Mouse (Mus musculus) intestine, postnatal 0 days (tissue): Measurements from ENCODE around the gene Aip. TPM values are rescaled to one million over a fixed set of nuclear protein-coding genes. Genes with fewer than 3 reads are reported as not detected.

Source experiments
- ATAC-seq: fragments of 200-750 bp; cut with Nextera tagmentation; 2 replicates; pipeline ENCODE4 v1.8.0; 2017; ENCODE audit warnings: mild to moderate bottlenecking, moderate TSS enrichment, moderate library complexity
- H3K27ac ChIP-seq: fragments of 300-500 bp; sonication (generic); 2 replicates; pipeline ENCODE4 v1.5.1; 2014; ENCODE audit warnings: mild to moderate bottlenecking, low read depth, low read length, moderate library complexity
- H3K27me3 ChIP-seq: fragments of 300-500 bp; sonication (generic); replicated peaks from 2 replicates; pipeline ENCODE4 v1.6.1; 2014; ENCODE audit warnings: low read length, mixed read lengths; ENCODE audit not compliant: control insufficient read depth, insufficient read depth
- H3K36me3 ChIP-seq: fragments of 300-500 bp; sonication (generic); 2 replicates; pipeline ENCODE4 v1.6.1; 2014; ENCODE audit warnings: mild to moderate bottlenecking, moderate library complexity; ENCODE audit not compliant: control insufficient read depth, insufficient read depth
- H3K4me1 ChIP-seq: fragments of 300-500 bp; sonication (generic); replicated peaks from 2 replicates; pipeline ENCODE4 v1.6.1; 2014; ENCODE audit warnings: antibody characterized with exemption, low read length, mixed read lengths; ENCODE audit not compliant: control insufficient read depth, insufficient read depth
- H3K4me2 ChIP-seq: fragments of 300-500 bp; sonication (generic); replicated peaks from 2 replicates; pipeline ENCODE4 v1.6.1; 2014; ENCODE audit warnings: low read depth, mild to moderate bottlenecking, moderate library complexity
- H3K4me3 ChIP-seq: fragments of 300-500 bp; sonication (generic); 2 replicates; pipeline ENCODE4 v1.5.1; 2014; ENCODE audit warnings: low read depth, low read length
- H3K9ac ChIP-seq: fragments of 300-500 bp; sonication (generic); 2 replicates; pipeline ENCODE4 v1.6.1; 2014; ENCODE audit warnings: mild to moderate bottlenecking, low read depth, low read length
- H3K9me3 ChIP-seq: fragments of 300-500 bp; sonication (generic); 2 replicates; pipeline ENCODE4 v1.6.1; 2016; ENCODE audit warnings: mixed run types; ENCODE audit not compliant: control insufficient read depth
- CTCF ChIP-seq: sonication (generic); IDR thresholded peaks from 2 replicates; pipeline ENCODE4 v1.5.1; 2016; ENCODE audit warnings: low read depth, mild to moderate bottlenecking, control low read depth, antibody characterized with exemption, moderate library complexity
- WGBS: fragments of 180-500 bp; shearing (Covaris S2); extraction: QIAGEN DNeasy Blood & Tissue Kit; methylation state at CpG from one replicate; pipeline ENCODE4 v1.1.7; 2014; 5-methylcytosine and 5-hydroxymethylcytosine counted together
- polyA plus RNA-seq: library from polyadenylated mRNA; unstranded; fragments of >200 nt; fragmentation: Nextera tagmentation; extraction: Ambion mirVana; gene quantifications from 2 replicates; pipeline ENCODE4 v1.2.1, GENCODE M21; 2015

The Aip gene
- polyA plus RNA-seq, 1 experiment from 2014 or later: 42.0 TPM

DNA sequence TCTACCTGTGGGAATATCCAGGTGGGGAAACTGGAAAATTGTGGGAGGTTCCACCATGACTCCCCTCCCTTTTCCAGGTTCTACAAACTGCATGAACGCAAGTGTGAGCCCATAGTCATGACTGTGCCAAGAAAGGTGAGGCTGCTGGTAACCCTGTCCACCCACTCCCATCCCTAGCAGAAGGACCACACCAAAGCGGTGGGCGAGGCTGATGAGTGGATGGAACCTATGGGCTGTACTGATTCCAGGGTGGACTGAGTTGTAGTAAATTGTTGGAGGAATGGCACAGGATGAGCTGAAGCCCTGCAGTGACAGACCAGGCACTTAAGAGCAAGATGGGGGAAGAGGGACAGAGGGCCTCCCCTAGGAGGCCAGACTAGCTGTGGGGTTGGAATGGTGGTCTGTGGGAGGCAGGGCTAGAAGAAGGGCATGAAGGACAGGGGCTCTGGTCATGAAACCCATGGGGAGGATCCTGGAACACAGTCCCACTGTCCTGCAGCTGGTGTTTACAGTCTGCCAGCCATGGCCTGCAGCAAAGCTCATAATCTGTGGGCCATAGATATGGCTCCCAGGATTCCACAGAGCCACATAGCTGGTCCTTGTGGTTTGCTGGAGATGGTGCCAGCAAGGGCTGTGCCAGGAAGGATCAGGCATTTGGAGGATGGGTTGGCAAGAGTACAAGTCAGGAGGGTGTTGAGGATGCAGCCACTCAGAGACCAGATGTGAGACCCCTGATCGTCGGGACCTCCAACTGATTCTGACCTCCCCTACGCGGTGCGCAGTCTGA lies 27.0 kb upstream of the Aip start:
- TF ChIP-seq CTCF: no peak
- no peaks in the 10 kb centered on the region for H3K9me3 ChIP-seq
- H3K4me1 ChIP-seq: peaks cover 9% of the 10 kb centered on the region; the same call in 1 of the 2 replicates
- H3K9ac ChIP-seq: no peak overlapping the region
- 91% methylated on average over 8 of the region's 8 CpGs for WGBS
- H3K27me3 ChIP-seq: no peaks in the 10 kb centered on the region
- ATAC-seq: no peak
- no peak overlapping the region for H3K4me3 ChIP-seq
- no peak overlapping the region for H3K4me2 ChIP-seq
- H3K36me3 ChIP-seq: peaks cover 61% of the 10 kb centered on the region
- no peak overlapping the region for H3K27ac ChIP-seq

DNA sequence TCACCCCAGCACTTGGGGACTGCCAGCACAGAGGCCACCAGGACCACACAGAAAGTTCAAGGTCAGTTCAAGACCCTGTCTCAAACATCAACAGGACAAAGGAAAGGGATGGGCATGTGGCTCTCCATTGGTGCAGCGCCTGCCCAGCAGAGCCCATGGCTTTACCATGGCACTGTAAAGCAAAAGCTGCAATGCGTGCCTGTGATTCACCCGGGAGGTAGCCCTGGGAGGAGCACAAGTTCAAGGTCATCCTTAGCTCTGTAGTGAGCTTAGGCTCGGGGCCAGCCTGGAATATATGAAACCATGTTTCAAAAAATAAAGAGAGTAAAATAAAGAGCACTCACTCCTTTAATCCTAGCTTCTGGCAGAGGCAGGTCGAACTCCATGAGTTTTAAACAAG lies 26.2 kb upstream of the Aip start:
- Histone ChIP-seq H3K27me3 (no peaks in the 10 kb centered on the region), H3K4me1 (peaks cover 9% of the 10 kb centered on the region; the same call in 1 of the 2 replicates), H3K4me2 (no peak overlapping the region), H3K9me3 (no peaks in the 10 kb centered on the region), H3K4me3 (no peak overlapping the region), H3K9ac (no peak overlapping the region), H3K36me3 (peaks cover 60% of the 10 kb centered on the region), H3K27ac (no peak overlapping the region)
- WGBS: 83% methylated on average over 5 of the region's 5 CpGs
- no peak for TF ChIP-seq CTCF
- no peak for ATAC-seq

DNA sequence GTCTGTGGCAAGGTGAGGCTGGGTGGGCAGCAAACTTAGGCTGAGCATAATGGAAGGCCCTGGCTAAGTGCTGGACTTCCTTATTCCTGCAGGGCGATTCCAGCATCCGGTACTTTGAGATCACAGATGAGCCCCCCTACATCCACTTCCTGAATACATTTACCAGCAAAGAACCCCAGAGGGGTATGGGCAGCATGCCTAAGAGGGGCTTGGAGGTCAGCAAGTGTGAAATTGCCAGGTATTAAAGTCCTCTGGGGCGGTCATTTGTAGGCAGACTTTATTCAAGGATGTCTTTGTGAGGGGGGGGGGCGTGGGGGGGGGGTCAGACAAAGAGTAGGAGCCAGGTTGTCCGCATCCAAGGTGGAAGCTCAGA lies 25.8 kb upstream of the Aip start:
- H3K9ac ChIP-seq: no peak overlapping the region
- no peak overlapping the region for H3K4me3 ChIP-seq
- no peaks in the 10 kb centered on the region for H3K9me3 ChIP-seq
- H3K36me3 ChIP-seq: peaks cover 56% of the 10 kb centered on the region
- no peaks in the 10 kb centered on the region for H3K27me3 ChIP-seq
- no peak overlapping the region for H3K4me2 ChIP-seq
- H3K27ac ChIP-seq: no peak overlapping the region
- peaks cover 9% of the 10 kb centered on the region; the same call in 1 of the 2 replicates for H3K4me1 ChIP-seq
- TF ChIP-seq CTCF: no peak
- ATAC-seq: no peak
- WGBS: 71% methylated on average over 5 of the region's 5 CpGs

DNA sequence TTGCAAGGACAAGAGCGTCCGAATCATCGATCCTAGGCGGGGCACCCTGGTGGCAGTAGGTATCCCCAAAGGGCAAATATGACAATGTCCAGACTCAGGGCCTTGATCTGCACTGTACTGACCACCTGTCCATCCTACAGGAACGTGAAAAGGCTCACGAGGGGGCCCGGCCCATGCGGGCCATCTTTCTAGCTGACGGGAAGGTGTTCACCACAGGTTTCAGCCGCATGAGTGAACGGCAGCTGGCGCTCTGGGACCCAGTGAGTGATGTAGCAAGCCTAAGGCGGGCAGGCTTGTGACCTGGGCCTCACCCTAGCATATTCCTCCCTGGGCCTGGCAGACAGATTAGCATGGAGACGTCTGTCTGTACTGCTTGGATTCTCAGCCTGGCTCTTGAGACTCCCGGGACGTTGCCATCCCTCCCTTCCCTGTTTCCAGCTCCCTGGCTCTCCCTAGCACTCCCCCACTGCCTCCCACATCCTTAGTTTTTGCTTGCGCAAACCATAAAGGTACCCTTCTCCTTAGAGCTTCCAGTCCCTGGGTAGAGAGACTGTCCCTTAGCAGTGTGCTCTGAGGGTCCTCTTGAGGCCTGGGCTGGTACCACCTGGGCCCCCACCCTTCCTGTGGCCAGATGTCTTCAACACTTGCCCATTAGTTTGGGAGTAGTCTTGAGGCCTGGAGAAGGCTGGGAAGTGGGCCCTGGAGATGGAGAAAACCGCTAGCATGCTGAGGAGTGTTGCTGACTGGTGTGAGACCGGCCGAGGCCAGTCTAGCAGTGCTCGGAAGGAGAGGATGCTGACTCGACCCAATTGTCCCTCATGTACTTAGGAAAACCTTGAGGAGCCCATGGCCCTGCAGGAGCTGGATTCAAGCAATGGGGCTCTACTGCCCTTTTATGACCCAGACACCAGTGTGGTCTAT lies 25.2 kb upstream of the Aip start:
- no peak overlapping the region for H3K9ac ChIP-seq
- H3K36me3 ChIP-seq: peaks cover 50% of the 10 kb centered on the region
- H3K4me2 ChIP-seq: peak overlapping the region; percentile 80
- H3K27ac ChIP-seq: no peak overlapping the region; the same call in 1 of the 2 replicates
- 86% methylated on average over 22 of the region's 22 CpGs for WGBS
- peaks cover 9% of the 10 kb centered on the region; the same call in 1 of the 2 replicates for H3K4me1 ChIP-seq
- TF ChIP-seq CTCF: no peak
- no peaks in the 10 kb centered on the region for H3K9me3 ChIP-seq
- no peak for ATAC-seq
- H3K4me3 ChIP-seq: no peak overlapping the region
- H3K27me3 ChIP-seq: no peaks in the 10 kb centered on the region

DNA sequence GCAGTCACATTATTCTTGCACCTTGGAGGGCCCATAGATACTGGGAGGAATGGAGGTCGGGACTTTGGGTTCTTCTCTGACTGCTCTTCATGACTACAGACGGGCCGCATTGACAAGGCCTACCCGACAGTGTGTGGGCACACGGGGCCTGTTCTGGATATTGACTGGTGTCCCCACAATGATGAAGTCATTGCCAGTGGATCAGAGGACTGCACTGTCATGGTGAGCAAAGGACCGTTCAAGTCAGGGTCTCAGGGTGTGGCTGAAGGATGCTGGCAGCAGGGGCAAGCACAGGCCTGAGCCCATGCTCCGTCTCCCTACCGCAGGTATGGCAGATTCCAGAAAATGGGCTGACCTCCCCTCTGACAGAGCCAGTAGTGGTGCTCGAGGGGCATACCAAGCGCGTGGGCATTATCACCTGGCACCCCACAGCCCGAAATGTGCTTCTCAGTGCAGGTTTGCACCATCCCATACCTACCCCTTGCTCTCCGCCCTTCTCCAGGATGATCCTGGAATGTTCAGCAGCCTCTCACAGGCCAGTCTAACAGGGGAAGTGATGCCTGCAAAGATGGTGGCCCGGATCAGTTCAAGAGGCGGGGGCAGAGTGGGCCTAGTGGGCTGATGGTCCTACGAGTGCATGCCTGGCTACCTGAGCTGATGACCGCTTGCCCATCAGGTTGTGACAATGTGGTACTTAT lies 24.3 kb upstream of the Aip start:
- 86% methylated on average over 17 of the region's 17 CpGs for WGBS
- Histone ChIP-seq H3K9me3 (no peaks in the 10 kb centered on the region), H3K27ac (peak overlapping the region; percentile 7; the same call in 1 of the 2 replicates), H3K9ac (no peak overlapping the region), H3K4me3 (peak overlapping the region; percentile 84; the same call in 1 of the 2 replicates), H3K4me2 (peak overlapping the region; percentile 80), H3K4me1 (peaks cover 9% of the 10 kb centered on the region; the same call in 1 of the 2 replicates), H3K36me3 (peaks cover 43% of the 10 kb centered on the region), H3K27me3 (no peaks in the 10 kb centered on the region)
- TF ChIP-seq CTCF: no peak
- no peak; the same call in 1 of the 2 replicates for ATAC-seq
